Mouse (Mus musculus): Measurements from ENCODE around the gene Rxylt1. TPM values are rescaled to one million over a fixed set of nuclear protein-coding genes. Genes with fewer than 3 reads are reported as not detected.
A peak's percentile ranks its signal among the peaks of the same experiment; 100 is the strongest.

Rxylt1 gene
- total and polyA plus RNA-seq, 3 experiments: 4.9 to 38.8 (median 36.4) TPM

GRCm38 (mm10) chr10:122081352-122081751 is 15.8 kb downstream of the Rxylt1 start:
- Histone ChIP-seq H3K79me2 (replicated peaks; ENCODE audit: control insufficient read depth, insufficient read depth, low read length) (no peaks in the 10 kb centered on the region), H3K4me1 (ENCODE audit: control insufficient read depth, insufficient read depth, low read length) (no peaks in the 10 kb centered on the region), H3K4me3 (no peak overlapping the region), H3K36me3 (ENCODE audit: control insufficient read depth, insufficient read depth, low read length) (peaks cover 1% of the 10 kb centered on the region; the same call in 1 of the 2 replicates), H3K9ac (ENCODE audit: low read depth, low read length) (no peak overlapping the region), H3K27ac (no peak overlapping the region), H3K27me3 (ENCODE audit: control insufficient read depth, insufficient read depth, low read length) (no peaks in the 10 kb centered on the region)
- no peak for DNase-seq
- intact Hi-C loops (cut with DNase I): no loop called here
- WGBS: 42% methylated on average over 1 of the region's 1 CpGs
- TF ChIP-seq CTCF (IDR thresholded peaks at IDR 0.05) (no peak), EP300 (IDR thresholded peaks at IDR 0.05; ENCODE audit: insufficient read depth, low read depth, low read length) (no peak), POLR2A (IDR thresholded peaks at IDR 0.05; ENCODE audit: insufficient read depth, low read depth, low read length) (no peak)

- no peak for DNase-seq
- Histone ChIP-seq H3K4me3 (no peak overlapping the region), H3K27ac (no peak overlapping the region), H3K9ac (ENCODE audit: low read depth, low read length) (no peak overlapping the region), H3K79me2 (replicated peaks; ENCODE audit: control insufficient read depth, insufficient read depth, low read length) (no peaks in the 10 kb centered on the region), H3K27me3 (ENCODE audit: control insufficient read depth, insufficient read depth, low read length) (no peaks in the 10 kb centered on the region), H3K4me1 (ENCODE audit: control insufficient read depth, insufficient read depth, low read length) (no peaks in the 10 kb centered on the region), H3K36me3 (ENCODE audit: control insufficient read depth, insufficient read depth, low read length) (no peaks in the 10 kb centered on the region)
- peak; percentile 41 for TF ChIP-seq CTCF (IDR thresholded peaks at IDR 0.05)
- TF ChIP-seq POLR2A (IDR thresholded peaks at IDR 0.05; ENCODE audit: insufficient read depth, low read depth, low read length): no peak
- intact Hi-C loops (cut with DNase I): no loop called here
These were observed 28.0 kb downstream of the Rxylt1 start for GRCm38 (mm10) chr10:122069153-122069552.

GRCm38 (mm10) chr10:122055826-122056225 is 41.3 kb downstream of the Rxylt1 start:
- intact Hi-C loops (cut with DNase I): no loop called here
- no peak for DNase-seq

GRCm38 (mm10) chr10:122054535-122054934 is 42.6 kb downstream of the Rxylt1 start:
- intact Hi-C loops (cut with DNase I): loop anchor here (5.0 kb wide), 2 partner anchors 367 to 412 kb away; partner anchors contain the start of gene D930020B18Rik
- Histone ChIP-seq H3K4me1 (ENCODE audit: control insufficient read depth, insufficient read depth, low read length) (no peaks in the 10 kb centered on the region; the same call in 1 of the 2 replicates), H3K27ac (no peak overlapping the region), H3K79me2 (replicated peaks; ENCODE audit: control insufficient read depth, insufficient read depth, low read length) (no peaks in the 10 kb centered on the region), H3K9ac (ENCODE audit: low read depth, low read length) (no peak overlapping the region), H3K4me3 (no peak overlapping the region), H3K36me3 (ENCODE audit: control insufficient read depth, insufficient read depth, low read length) (no peaks in the 10 kb centered on the region), H3K27me3 (ENCODE audit: control insufficient read depth, insufficient read depth, low read length) (no peaks in the 10 kb centered on the region)
- 13% methylated on average over 8 of the region's 8 CpGs for WGBS
- peak; percentile 53 to 66 for DNase-seq
- TF ChIP-seq POLR2A (IDR thresholded peaks at IDR 0.05; ENCODE audit: insufficient read depth, low read depth, low read length): no peak
- peak; percentile 89 for TF ChIP-seq CTCF (IDR thresholded peaks at IDR 0.05)
- no peak for TF ChIP-seq EP300 (IDR thresholded peaks at IDR 0.05; ENCODE audit: insufficient read depth, low read depth, low read length)

More at GRCm38 (mm10) chr10:122055826-122056225, 41.3 kb downstream of the Rxylt1 start:
- 88% methylated on average over 6 of the region's 6 CpGs for WGBS
- H3K4me1 ChIP-seq (ENCODE audit: control insufficient read depth, insufficient read depth, low read length): no peaks in the 10 kb centered on the region; the same call in 1 of the 2 replicates
- no peaks in the 10 kb centered on the region for H3K36me3 ChIP-seq (ENCODE audit: control insufficient read depth, insufficient read depth, low read length)
- no peak for TF ChIP-seq POLR2A (IDR thresholded peaks at IDR 0.05; ENCODE audit: insufficient read depth, low read depth, low read length)
- no peak for TF ChIP-seq EP300 (IDR thresholded peaks at IDR 0.05; ENCODE audit: insufficient read depth, low read depth, low read length)
- no peak for TF ChIP-seq CTCF (IDR thresholded peaks at IDR 0.05)
- no peak overlapping the region for H3K9ac ChIP-seq (ENCODE audit: low read depth, low read length)
- H3K79me2 ChIP-seq (replicated peaks; ENCODE audit: control insufficient read depth, insufficient read depth, low read length): no peaks in the 10 kb centered on the region
- no peak overlapping the region for H3K4me3 ChIP-seq
- H3K27ac ChIP-seq: no peak overlapping the region
- H3K27me3 ChIP-seq (ENCODE audit: control insufficient read depth, insufficient read depth, low read length): no peaks in the 10 kb centered on the region

DNA sequence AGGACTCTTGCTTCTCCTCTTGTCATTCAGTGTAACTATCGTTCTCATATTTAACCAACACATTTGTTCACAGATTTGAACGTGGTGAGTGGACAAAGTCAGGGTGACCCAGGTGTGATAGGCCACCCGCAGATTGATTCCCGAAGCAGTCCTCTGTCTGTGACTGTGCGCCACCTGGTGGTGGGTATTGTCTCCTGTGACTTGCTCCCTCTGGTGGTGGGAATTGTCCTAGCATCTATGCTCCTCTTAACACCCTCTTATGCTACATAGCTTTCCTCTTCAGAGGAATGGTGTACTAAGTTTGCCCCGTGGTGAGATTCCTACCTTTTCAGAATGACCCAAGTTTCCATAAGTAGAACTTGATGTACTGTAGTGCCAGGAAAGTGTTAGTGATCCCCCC is 45.3 kb downstream of the Rxylt1 start:
- no peak overlapping the region for H3K4me3 ChIP-seq

GRCm38 (mm10) chr10:122047727-122048365 is 49.3 kb downstream of the Rxylt1 start:
- DNase-seq: peak; percentile 86 to 96
- H3K4me1 ChIP-seq (ENCODE audit: control insufficient read depth, insufficient read depth, low read length): no peaks in the 10 kb centered on the region
- H3K9ac ChIP-seq (ENCODE audit: low read depth, low read length): peak overlapping the region; percentile 74
- 12% methylated on average over 44 of the region's 44 CpGs for WGBS
- H3K36me3 ChIP-seq (ENCODE audit: control insufficient read depth, insufficient read depth, low read length): no peaks in the 10 kb centered on the region
- no peaks in the 10 kb centered on the region for H3K27me3 ChIP-seq (ENCODE audit: control insufficient read depth, insufficient read depth, low read length)
- peak overlapping the region; percentile 64 for H3K4me3 ChIP-seq
- intact Hi-C loops (cut with DNase I): loop anchor here (1.0 to 5.0 kb wide), 3 partner anchors 76 to 215 kb away; no protein-coding TSS in a partner anchor
- H3K79me2 ChIP-seq (replicated peaks; ENCODE audit: control insufficient read depth, insufficient read depth, low read length): no peaks in the 10 kb centered on the region
- H3K27ac ChIP-seq: peak overlapping the region; percentile 65
- no peak for TF ChIP-seq POLR2A (IDR thresholded peaks at IDR 0.05; ENCODE audit: insufficient read depth, low read depth, low read length)
- peak; percentile 87 for TF ChIP-seq CTCF (IDR thresholded peaks at IDR 0.05)
- no peak for TF ChIP-seq EP300 (IDR thresholded peaks at IDR 0.05; ENCODE audit: insufficient read depth, low read depth, low read length)

More for the DNA sequence above, 45.3 kb downstream of the Rxylt1 start:
- H3K4me1 ChIP-seq (ENCODE audit: control insufficient read depth, insufficient read depth, low read length): no peaks in the 10 kb centered on the region; the same call in 1 of the 2 replicates
- H3K79me2 ChIP-seq (replicated peaks; ENCODE audit: control insufficient read depth, insufficient read depth, low read length): no peaks in the 10 kb centered on the region
- intact Hi-C loops (cut with DNase I): loop anchor here (1.0 to 5.0 kb wide), 4 partner anchors 281 to 410 kb away; partner anchors contain the start of gene D930020B18Rik
- peak; percentile 80 to 91 for DNase-seq
- H3K36me3 ChIP-seq (ENCODE audit: control insufficient read depth, insufficient read depth, low read length): no peaks in the 10 kb centered on the region
- 15% methylated on average over 6 of the region's 6 CpGs for WGBS
- TF ChIP-seq POLR2A (IDR thresholded peaks at IDR 0.05; ENCODE audit: insufficient read depth, low read depth, low read length) (no peak), CTCF (IDR thresholded peaks at IDR 0.05) (no peak; the same call in 1 of the 2 replicates), EP300 (IDR thresholded peaks at IDR 0.05; ENCODE audit: insufficient read depth, low read depth, low read length) (peak; percentile 96)
- H3K27ac ChIP-seq: no peak overlapping the region
- H3K9ac ChIP-seq (ENCODE audit: low read depth, low read length): no peak overlapping the region
- H3K27me3 ChIP-seq (ENCODE audit: control insufficient read depth, insufficient read depth, low read length): no peaks in the 10 kb centered on the region
